Mouse (Mus musculus): ENCODE data around the gene Zfp989.
"Not testable (repeated sequence)": the region's sequence is repeated elsewhere in the genome, so short reads cannot be mapped to it uniquely, and the experiment has no call there.

Zfp989 gene

GRCm38 (mm10) chr4:146971757-146972156 is at the start of gene Zfp989:
Gene Zfp989 (plus strand): TSS chr4:146971976.
- DNase-seq (ENCODE audit: low read depth, low spot score): not testable (repeated sequence)

GRCm38 (mm10) chr4:146932311-146933082 is 39.3 kb upstream of the Zfp989 start:
- DNase-seq (ENCODE audit: low read depth, low spot score): no peak

GRCm38 (mm10) chr4:146941691-146942090 is 30.1 kb upstream of the Zfp989 start:
- not testable (repeated sequence) for DNase-seq (ENCODE audit: low read depth, low spot score)

GRCm38 (mm10) chr4:146976581-146976980 is 4.8 kb downstream of the Zfp989 start:
- DNase-seq (ENCODE audit: low read depth, low spot score): not testable (repeated sequence)

GRCm38 (mm10) chr4:147018400-147018799 is 46.6 kb downstream of the Zfp989 start:
- not testable (repeated sequence) for DNase-seq (ENCODE audit: low read depth, low spot score)

GRCm38 (mm10) chr4:147021550-147021949 is 49.8 kb downstream of the Zfp989 start, which contains the start of gene Rex2:
Gene Rex2 (plus strand): TSS chr4:147021850.
- not testable (repeated sequence) for DNase-seq (ENCODE audit: low read depth, low spot score)

- DNase-seq (ENCODE audit: low read depth, low spot score): not testable (repeated sequence)
Observed at GRCm38 (mm10) chr4:147026374-147026773, 54.6 kb downstream of the Zfp989 start.

GRCm38 (mm10) chr4:147031308-147032036 is 59.7 kb downstream of the Zfp989 start:
- not testable (repeated sequence) for DNase-seq (ENCODE audit: low read depth, low spot score)
